Mouse (Mus musculus) megakaryocyte, embryonic 14.5 days (primary cell): ENCODE results near the gene Bri3.

Experiments used
- FLI1 ChIP-seq: IDR thresholded peaks from 2 replicates; pipeline ENCODE4 v1.6.1; 2012; ENCODE audit warnings: low read length, inconsistent platforms, mixed read lengths
- GATA1 ChIP-seq: IDR thresholded peaks from 3 replicates; pipeline ENCODE4 v1.6.1; 2012; ENCODE audit warnings: mixed read lengths, low read length, inconsistent platforms, borderline replicate concordance

DNA sequence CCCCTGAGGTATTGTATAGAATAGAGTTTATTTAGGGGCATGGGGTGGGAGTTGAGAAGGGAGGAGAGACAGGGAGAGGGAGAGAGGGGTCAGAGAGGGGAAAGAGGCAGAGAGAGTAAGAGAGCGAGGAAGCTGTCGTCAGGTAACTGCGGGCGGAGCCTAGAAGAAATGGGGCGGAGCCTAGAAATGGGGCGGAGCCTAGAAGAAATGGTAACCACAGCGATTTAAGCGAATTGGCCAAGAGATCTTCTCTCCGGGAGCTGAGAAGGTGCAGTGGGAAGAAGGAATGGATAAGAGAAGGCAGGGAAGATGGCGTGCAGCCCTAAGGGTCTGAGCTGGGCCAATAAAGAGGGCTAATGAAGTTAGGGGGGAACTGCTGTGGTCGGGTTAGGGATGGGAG is 18.0 kb upstream of the Bri3 start:
- no peak for TF ChIP-seq GATA1
- no peak for TF ChIP-seq FLI1
